Mouse (Mus musculus) ovary, adult 18-20 months (tissue): ENCODE data around the gene Rin3.
"Not testable (repeated sequence)": the region's sequence is repeated elsewhere in the genome, so short reads cannot be mapped to it uniquely, and the experiment has no call there.

Experiments used
- DNase-seq: peaks from one replicate; pipeline ENCODE4 v3.0.0; 2022; ENCODE audit warnings: low spot score, mixed read lengths

The Rin3 gene

GRCm38 (mm10) chr12:102282763-102283482 is at the start of gene Rin3:
Gene Rin3, plus strand, starts transcription at chr12:102283048.
- DNase-seq: peak; percentile 36

- DNase-seq: no peak
These were observed 47.3 kb upstream of the Rin3 start for GRCm38 (mm10) chr12:102235551-102235950.

- no peak for DNase-seq
These were observed 46.5 kb upstream of the Rin3 start for GRCm38 (mm10) chr12:102236317-102236716.

- DNase-seq: peak; percentile 6
These were observed 40.6 kb upstream of the Rin3 start for GRCm38 (mm10) chr12:102242076-102242722.

GRCm38 (mm10) chr12:102243915-102244314 is 38.9 kb upstream of the Rin3 start:
- no peak for DNase-seq

- DNase-seq: no peak
These were observed 36.6 kb upstream of the Rin3 start for GRCm38 (mm10) chr12:102246226-102246625.

GRCm38 (mm10) chr12:102248104-102248503 is 34.7 kb upstream of the Rin3 start:
- DNase-seq: no peak

- DNase-seq: no peak
These were observed 32.5 kb upstream of the Rin3 start for GRCm38 (mm10) chr12:102250316-102250715.

- no peak for DNase-seq
These were observed 31.8 kb upstream of the Rin3 start for GRCm38 (mm10) chr12:102251070-102251469.

GRCm38 (mm10) chr12:102251985-102252384 is 30.9 kb upstream of the Rin3 start:
- DNase-seq: no peak

- DNase-seq: no peak
These were observed 30.3 kb upstream of the Rin3 start for GRCm38 (mm10) chr12:102252525-102252924.

GRCm38 (mm10) chr12:102255012-102255411 is 27.8 kb upstream of the Rin3 start:
- DNase-seq: no peak

GRCm38 (mm10) chr12:102258522-102259112 is 24.2 kb upstream of the Rin3 start:
- DNase-seq: no peak

- no peak for DNase-seq
These were observed 20.9 kb upstream of the Rin3 start for GRCm38 (mm10) chr12:102261933-102262396.

GRCm38 (mm10) chr12:102262809-102263208 is 20.0 kb upstream of the Rin3 start:
- no peak for DNase-seq

- no peak for DNase-seq
These were observed 19.6 kb upstream of the Rin3 start for GRCm38 (mm10) chr12:102263249-102263648.

- DNase-seq: no peak
These were observed 16.4 kb upstream of the Rin3 start for GRCm38 (mm10) chr12:102266433-102266832.

GRCm38 (mm10) chr12:102269144-102269543 is 13.7 kb upstream of the Rin3 start:
- no peak for DNase-seq

- no peak for DNase-seq
These were observed 12.0 kb upstream of the Rin3 start for GRCm38 (mm10) chr12:102270776-102271405.

- peak; percentile 61 for DNase-seq
These were observed 11.4 kb upstream of the Rin3 start for GRCm38 (mm10) chr12:102271447-102271846.

GRCm38 (mm10) chr12:102275833-102276443 is 6.9 kb upstream of the Rin3 start:
- peak; percentile 29 for DNase-seq

- not testable (repeated sequence) for DNase-seq
These were observed 2.6 kb upstream of the Rin3 start for GRCm38 (mm10) chr12:102280290-102280689.
